Mouse (Mus musculus) telencephalon, adult 2 months (tissue): ENCODE results near the gene Arhgap25.
A peak's percentile ranks its signal among the peaks of the same experiment; 100 is the strongest.
"Not testable (repeated sequence)": the region's sequence is repeated elsewhere in the genome, so short reads cannot be mapped to it uniquely, and the experiment has no call there.

Experiments used
- DNase-seq: peaks from one replicate; pipeline ENCODE4 v3.0.0-alpha.2; 2011; ENCODE audit warnings: low read depth, low spot score

The Arhgap25 gene

DNA sequence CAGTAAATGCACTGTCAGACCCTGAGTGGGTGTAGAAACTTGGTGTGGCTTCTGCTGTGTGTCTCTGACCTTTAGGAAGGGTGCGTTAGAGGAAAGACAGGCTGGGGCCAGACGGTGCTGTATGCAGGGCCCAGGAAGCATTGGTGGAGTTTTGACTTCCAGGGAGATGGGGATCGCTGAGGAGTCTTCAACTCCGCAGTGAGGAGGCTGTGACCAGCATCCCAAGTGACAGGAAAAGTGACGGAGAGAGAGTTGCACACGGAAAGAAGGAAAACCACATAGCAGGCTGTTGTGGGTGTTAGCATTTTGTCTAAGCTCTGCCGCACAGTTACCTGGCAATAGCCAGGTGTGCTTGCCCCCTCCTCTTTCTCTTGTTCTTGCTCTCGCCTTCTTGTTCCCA lies 3.2 kb upstream of the Arhgap25 start:
- DNase-seq: no peak

DNA sequence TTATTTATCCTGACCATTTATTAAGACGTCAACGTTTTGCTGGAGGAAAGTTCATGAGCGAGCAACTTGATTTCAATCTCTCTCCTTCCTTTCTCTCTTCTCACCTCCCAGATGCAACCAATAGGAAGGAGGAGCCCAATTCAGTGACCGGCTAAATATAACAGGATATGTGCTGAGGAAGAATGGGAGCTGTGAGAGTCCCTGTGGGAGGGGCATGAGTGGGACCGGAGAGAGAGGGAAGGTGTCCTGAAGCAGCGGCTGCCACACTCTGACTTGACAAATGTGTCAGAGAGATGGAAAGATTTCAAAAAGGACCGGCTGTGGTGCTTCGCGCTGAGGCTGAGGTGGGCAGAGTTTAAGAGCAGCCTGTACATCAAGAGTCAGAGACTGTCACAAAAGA lies 2.6 kb upstream of the Arhgap25 start:
- DNase-seq: peak; percentile 74

DNA sequence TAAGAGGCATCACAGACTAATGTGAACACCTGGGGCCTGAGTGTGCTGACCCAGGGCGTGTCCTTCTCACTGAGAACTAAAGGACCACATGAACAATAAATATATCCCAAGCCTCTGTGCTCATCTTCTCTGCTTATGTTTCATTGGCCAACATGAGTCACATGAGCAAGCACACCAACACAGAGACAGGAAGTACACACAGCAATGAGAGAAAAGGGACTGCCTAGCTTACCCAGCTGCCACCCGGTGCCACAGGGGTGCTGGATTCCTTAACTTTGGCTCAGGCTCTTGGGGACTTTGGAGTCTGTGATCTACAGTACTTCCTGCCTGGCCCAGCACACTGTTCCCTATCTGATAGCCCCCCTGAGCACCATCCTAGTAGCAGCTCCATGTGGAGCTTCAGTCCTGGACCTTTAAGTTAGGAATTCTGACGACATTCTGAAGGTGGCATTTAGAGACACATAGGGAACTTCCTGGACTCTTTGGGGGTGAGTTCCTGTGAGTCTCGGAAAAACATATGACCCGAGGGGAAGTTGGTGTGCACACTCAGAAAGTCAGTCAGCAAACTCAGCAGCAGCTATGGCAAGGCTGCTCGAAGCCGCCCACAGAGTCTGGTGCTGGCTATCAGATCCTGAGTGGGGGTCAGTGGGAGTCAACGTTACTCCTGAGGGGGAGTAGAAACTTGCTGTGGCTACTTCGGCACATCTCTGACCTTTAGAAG lies 2.0 kb upstream of the Arhgap25 start:
- no peak for DNase-seq

DNA sequence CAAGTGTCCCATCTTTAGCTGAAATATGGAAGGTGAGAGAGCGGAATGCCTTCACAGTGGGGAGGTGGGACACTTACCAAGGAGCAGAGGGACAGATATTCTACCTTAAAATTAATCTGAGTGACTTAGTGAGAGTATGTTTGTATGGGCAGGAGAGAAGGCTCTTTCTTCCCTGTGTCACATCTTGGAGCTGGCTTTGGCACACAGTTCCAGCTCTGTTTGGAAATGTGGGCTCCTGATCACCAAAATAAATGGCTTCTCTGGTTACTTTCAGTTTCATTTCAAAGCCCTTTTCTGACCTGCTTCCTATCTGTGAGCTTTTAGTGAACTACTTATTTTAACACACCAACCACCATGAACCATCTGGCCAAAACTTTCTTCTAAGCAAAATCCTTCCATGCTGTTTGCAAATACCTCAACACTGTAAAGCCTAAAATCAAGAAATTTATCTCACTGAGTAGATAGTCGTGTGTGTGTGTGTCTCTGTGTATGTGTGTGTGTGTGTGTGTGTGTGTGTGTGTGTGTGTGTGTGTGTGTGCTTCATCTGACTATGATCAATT lies 1.5 kb downstream of the Arhgap25 start:
- no peak for DNase-seq

DNA sequence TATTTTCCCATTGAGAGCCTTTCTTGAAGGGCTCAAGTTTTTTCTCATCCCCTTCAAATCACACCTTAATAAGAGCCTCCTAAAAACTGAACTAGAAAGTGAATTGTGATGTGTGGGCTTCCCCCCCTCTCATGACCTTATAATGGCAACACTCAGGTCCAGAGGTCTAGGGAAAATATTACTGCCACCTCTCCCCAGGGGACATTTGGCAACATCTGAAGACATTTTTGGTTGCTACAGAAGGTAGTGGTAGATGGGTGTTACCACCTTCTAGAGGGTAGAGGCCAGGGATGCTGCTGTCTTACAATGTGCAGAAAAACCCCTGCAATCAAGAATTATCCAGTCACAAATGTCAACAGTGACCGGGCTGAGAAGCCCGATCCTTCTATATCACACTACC lies 2.7 kb downstream of the Arhgap25 start:
- no peak for DNase-seq

DNA sequence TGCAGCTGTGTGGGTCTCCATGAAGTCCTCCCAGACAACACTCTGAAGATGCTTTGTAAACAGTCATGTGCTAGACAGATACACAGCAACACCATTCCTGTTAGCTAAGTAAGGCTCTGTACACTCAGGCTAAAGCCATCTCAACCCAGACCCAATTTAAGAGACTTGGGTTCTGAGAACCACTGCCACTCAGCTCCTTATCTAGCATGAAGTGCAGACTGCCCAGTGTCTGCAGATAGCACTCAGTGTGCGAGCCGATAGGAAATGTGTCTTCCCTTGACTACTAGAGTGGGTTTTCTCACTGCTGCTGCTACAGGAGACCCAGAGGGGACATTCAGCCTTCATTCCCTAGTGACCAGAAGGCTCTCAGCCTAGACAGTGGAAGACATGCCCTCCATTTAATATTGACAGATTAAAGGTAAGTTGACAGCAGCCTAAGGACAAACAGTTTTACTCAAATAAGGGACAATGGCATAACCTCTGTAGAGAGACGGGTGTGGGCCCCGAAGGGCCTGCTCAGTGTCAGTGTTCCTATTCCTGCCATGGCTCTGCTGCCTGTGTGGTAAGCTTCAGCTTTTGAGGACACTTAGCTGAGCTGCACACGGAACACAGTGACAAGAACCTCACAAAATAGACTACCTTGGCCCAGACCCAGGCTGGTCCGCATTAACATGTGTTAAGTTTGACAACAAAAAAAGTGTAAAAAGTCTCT lies 5.1 kb downstream of the Arhgap25 start:
- no peak for DNase-seq

DNA sequence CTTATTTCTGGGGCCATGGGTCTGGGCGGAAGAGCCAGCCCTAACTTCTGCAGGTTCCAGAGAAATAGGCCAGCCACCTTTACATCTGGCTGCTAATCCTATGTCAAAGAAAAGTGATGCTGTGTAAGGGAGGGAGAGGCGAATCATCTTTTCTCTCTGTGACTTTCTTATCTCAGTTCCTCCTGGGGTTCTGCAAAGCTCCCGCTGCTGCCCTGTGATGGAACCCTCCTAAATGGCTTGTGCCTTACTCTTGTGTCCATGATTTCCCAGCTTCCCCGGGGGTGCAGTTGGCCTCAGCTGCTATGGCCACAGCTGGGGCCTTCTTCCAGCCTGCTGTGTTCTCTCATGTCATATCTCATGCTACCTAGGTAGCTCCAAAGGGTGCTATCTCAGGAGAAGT lies 5.7 kb downstream of the Arhgap25 start:
- no peak for DNase-seq

DNA sequence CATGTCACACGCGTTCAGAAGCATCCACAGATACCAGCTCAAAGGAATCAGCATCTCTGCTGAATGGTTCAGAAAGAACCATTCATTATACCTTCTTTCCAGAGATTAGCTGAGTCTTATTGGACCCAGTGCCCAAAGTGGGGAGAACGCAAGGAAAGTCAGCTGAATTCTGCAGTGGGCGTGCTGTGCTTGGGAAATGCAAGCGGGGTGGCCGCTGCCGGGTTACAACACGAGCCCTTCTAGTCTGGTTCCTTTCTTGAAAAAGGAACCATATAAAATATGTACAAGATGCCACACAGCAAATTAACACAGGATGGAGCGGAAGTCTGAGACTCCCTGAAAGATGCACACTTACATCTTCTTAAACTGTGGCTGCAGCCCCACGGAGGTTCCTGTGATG lies 7.9 kb downstream of the Arhgap25 start:
- DNase-seq: no peak

DNA sequence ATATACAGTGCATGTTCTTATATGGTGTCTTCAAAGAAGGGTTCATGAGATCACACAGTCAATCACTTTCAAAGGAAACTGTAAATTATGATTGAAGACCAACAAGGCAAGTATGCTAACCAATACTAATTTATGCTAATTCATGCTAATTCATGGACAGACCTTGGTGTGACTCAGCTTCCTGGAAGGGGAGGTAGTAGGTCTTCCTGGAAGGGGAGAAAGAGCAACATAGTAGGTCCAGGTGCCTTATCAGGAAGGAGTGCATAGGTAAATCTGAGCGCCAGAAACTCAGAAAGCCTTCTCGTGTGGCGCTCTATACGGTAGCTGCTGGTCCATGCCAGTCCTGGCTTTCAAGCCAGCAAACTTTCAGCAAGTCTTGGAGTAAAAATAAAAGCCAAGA lies 8.8 kb downstream of the Arhgap25 start:
- no peak for DNase-seq

DNA sequence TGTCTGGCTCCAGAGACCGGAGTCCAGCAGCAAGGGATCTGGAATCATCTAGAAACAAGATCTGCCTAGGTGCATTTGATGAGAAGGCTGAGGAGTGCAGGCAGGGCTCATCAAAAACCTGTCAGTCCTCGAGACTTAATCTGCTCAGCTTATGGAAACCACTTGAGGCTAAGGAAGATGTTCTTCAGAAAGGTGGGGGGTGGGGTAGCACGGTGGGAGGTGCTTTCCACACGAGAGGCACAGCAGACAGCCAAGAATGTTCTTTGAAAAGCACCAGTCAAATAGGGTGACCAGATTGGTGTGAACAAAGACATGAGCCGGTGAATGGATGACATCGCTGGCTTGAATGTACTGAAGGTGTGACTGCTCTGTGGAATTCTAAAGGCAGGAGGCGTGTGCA lies 9.3 kb downstream of the Arhgap25 start:
- no peak for DNase-seq

DNA sequence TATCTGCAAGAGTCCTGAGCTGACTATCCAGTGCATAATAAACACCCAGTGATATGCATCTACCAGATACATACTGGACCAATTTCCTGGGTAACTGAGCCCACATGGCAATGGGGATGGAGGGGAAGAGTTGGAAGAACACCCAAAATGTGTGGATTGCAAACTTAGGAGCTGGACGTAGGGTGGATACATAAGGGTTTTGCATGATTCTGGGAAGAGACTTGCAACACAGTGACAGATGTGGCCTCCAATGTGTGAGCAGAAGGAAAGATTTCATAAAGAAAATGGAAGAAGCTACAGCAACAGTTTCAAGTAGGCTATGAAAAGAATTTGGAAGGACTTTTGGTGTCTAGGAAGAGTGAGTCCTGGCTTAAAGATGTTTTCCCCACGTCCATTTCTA lies 10.0 kb downstream of the Arhgap25 start:
- peak; percentile 65 for DNase-seq

DNA sequence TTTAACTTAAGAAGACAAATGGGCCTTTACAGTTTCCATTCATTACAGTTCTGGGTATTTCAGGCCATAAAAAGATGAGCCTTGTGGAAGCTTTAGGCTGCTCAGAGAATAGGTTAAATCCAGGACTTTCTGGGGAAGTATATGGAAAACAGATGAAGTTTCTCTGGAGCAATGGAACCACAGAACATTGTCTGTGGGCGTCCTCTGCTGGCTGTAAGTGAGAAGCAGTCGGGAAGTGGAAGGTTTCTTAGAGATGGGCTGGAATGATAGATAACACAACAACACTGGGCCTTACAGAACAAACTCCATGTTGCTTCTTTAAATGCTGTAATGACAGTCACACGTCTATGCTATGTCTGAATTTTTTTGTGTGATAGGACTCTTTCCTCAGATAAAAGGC lies 10.8 kb downstream of the Arhgap25 start:
- DNase-seq: no peak

DNA sequence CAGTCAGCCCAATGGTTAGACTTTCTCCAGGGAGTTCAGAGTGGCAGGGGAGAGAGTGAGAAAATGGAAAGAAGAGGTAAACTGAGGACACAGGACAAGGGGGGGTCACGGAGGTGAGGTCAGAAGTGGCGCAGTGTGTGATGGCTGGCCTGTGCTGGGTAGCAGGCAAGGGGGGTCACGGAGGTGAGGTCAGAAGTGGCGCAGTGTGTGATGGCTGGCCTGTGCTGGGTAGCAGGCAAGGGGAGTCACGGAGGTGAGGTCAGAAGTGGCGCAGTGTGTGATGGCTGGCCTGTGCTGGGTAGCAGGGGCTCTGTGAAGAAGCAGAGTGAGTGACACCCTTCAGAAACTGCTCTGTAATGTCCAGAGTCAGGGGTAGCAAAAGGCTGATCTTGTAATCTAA lies 11.4 kb downstream of the Arhgap25 start:
- DNase-seq: not testable (repeated sequence)

DNA sequence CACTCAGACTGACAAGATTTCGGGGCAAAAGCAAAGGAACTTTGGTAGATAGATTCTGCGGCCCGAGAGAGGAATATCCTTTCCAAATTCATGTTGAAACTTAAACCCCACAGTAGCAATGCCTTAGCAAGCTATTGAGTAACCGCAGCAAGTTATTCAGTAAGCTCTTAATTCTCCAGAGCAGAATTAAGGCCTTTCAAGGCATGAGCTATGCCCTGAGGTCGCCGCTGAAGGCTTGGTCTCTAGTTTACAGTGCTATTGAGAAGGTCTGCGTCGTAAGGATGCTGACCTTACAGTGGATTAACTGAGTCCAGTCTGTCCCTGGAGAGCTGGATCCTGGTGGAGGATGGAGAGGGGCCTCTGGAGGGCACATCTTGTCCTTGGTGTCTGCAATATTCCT lies 12.5 kb downstream of the Arhgap25 start:
- no peak for DNase-seq

DNA sequence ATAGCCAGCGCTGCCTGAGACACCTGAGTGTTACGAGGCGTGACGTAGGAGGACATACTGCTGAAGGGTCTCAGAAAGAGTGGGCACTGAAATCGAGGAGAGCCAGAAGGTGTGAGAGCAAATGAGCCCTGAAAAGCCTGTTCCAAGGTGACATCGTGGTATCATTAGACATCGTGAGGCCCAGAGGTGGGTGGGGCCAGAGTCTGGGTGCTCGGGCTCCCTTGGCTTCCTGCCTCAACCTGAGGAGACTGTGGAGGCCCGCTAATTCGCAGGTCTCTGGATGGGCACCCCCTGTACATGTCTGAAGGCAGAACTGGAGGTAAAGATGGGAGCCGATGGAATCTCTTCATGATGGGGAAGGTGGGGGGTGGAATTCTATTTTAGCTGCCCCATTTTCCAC lies 13.2 kb downstream of the Arhgap25 start:
- no peak for DNase-seq

DNA sequence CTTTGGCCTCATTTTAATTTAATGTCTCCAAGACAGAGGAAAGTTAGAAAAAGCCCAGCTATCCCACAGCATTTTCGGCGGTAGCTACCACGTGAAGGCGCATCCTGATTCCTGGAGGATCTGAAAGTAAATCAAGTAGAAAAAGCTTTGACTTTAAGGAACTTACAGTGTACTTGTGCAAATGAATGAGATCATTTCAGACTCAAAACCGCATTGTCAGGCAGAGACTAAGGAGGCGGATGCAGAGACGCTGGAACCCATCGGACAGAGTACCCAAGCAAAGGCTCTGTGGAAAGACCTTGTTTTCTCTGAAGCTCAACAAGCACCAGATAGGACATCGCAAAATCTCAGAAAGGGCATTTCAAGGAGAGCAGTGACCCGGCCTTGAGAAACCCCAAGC lies 14.4 kb downstream of the Arhgap25 start:
- no peak for DNase-seq

DNA sequence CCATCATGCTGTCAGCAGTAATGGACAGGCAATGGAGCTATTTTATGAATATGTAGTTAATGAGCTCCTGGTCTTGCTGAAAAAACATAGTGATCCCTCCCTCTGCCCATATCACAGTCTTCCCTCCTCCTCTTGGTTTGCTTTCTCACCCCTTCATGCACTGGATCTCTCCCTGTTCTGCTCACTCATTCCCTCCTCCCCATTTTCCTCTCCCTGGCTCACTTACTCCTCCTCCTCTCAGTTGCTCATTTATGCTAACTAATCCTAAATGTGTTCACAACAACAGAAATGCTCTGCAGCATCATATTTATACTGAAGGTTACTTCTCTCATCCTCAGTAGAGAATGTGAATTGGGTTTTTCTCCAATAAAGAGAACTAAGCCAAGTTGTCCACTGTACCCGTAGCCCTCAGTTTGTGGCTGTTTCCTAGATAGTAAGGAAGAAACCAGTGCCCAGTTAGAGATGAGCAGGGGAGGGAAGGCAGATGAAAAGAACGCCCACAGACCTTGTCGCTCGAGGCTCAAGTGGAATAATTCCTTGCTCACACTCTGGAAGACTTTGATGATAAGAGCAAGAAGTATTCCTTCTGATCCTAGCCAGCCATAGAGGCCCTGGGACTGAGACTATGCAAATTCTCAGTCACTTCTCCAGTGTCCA lies 15.2 kb downstream of the Arhgap25 start:
- no peak for DNase-seq

DNA sequence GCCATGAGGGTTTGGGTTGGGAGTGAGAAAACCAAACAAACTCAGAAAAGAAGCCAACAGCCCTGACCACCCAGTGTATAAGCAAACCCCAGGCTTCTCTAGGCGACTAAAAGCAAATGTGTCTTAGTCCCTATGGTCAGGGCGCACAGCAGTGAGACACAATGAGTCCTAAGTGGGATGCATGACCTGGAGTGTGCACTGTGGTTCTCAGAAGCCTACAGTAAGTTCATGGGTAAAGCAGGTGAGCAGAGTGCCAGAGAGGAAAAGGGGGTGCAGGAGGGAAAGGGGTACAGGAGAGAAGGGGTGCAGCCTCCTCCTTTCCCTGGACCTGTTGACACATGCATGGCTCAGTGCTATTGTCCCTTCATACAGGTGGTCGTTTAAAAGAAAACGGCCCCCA lies 18.7 kb downstream of the Arhgap25 start:
- DNase-seq: no peak

DNA sequence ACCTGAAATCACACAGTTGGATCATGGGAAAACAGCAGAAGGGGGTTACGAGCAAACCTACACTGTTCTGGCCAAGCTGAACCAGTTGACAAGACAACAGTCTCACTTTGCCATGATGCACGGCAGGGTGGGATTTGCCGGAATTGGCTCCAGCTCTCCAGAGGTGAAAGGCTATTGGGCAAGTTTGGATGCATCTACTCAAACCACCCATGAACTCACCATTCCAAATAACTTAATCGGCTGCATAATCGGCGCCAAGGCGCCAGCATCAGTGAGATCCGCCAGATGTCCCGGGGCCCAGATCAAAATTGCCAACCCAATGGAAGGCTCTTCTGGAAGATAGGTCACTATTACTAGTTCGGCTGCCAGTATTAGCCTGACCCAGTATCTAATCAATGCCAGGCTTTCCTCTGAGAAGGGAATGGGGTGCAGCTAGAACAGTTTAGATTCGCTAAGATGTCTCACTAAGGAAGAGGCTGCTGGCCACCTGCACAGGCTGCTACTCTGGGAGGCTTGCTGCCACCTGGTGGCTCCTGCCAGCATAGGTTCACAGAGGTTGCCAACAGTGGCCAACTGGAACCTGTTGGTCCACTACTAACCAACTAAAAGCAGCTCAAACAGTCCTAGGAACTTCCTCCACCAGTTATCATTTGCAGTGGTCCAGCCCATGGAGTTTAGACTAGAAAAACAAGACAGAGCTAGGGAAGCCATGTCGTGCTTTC lies 19.9 kb downstream of the Arhgap25 start:
- no peak for DNase-seq

DNA sequence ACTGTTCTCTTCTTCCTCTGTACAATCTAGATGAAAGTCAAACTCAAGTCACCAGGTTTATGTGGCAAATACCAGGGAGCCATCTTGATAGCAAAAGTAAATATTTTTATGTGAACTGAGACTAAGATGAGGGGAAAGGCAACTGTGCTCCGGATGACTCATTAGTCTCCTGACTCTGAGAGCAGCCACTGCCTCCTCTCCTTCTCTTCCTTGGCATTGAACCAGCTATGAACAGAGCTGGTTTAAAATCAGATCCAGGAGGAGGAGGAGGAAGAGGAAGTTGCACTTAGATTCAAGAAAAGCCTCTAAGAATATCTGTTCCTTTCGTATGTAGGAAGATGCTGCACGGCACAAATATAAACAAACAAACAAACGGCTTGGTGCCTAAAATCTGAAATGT lies 22.1 kb downstream of the Arhgap25 start:
- peak; percentile 79 for DNase-seq

DNA sequence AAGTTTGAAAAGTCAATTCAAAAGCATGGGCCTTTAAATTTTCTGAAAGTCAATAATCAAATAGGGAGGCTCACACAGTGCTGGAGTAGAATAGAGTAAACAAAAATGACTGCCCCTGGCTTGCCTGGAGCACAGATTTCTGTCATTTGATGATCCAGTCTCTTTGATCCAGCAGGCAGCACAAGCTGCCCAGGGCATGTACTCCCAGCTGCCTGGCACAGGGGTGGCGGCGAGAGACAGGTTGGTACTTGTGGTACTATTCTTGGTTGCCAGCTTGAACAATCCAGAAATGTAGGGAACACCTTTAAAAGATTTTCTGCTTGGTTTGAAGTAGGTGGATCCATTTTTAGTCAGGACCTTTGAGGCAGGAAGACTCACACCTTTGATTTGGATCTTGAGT lies 23.3 kb downstream of the Arhgap25 start:
- DNase-seq: no peak

DNA sequence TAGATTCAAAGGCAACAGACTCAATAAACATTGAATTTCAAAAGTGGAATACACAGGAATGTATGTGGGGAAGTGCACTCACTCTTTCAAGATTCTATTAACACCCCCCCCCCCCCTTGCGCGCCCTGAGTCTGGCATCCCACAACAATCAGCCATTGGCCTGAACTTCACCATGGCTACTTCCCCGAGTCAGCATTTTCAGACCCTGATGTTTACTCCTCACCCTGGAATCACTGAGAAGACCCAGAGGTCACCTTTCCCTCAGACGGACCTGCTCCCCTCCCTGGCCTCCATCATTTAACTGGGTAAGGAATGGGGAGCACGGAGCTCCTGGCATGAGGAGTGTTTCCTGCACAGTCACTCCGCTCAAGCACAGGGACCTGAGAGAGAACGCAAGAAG lies 28.2 kb downstream of the Arhgap25 start:
- no peak for DNase-seq
